Mouse (Mus musculus): ENCODE measurements around the gene Kif19a.

Kif19a gene

DNA sequence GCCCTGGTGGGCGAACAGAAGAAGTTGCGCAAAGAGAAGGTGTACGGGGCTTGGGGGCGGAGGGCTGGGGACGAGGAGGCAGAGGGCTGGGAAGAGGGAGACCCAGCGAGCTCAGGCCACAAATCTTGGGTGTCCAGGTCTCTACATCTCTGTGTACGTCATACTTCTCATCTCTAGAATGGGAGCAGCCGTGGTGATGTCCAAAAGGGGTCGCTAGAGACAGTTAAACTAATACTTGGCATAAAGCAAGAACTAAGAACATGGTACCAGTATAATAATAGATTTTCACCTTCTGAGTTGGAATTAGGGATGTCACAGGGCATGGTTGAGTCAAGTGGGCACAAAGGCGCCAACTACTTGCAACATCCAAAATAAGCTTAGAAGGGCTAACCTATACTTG, 20.7 kb downstream of the Kif19a start:
- DNase-seq (ENCODE audit: low spot score), result no peak

DNA sequence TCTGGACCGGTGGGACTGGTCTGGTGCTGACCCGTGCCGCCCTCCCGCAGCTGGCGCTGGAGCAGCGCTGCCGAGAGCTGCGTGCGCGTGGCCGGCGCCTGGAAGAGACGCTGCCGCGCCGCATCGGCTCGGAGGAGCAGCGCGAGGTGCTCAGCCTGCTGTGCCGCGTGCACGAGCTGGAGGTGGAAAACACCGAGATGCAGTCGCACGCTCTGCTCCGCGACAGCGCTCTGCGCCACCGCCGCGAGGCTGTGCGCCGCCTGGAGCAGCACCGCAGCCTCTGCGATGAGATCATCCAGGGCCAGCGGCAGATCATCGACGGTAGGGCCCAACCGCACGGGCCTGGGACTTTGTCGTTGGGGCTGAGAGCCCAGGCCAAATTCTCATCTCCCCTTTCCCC, 21.1 kb downstream of the Kif19a start:
- no peak for DNase-seq (ENCODE audit: low spot score)

DNA sequence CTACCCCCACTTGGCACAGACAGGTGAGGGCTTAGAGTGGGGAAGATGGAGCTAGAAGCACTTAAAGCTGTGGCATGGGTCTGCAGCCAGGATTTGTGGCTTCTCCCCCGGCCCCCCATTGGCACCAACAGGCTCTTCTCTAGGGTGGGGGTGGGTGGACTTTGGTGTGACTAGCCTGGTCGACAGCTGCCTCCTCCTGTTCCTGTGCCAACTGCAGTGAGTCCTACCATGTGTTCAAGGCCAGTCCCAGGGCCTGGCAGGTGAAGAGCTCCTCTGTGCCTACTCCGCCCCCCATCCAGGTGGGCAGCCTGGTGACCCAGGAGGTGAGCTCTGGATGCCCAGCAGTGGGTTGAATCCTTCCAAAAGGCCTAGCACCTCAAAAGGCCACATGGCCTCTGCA, 22.4 kb downstream of the Kif19a start:
- no peak for DNase-seq (ENCODE audit: low spot score)

DNA sequence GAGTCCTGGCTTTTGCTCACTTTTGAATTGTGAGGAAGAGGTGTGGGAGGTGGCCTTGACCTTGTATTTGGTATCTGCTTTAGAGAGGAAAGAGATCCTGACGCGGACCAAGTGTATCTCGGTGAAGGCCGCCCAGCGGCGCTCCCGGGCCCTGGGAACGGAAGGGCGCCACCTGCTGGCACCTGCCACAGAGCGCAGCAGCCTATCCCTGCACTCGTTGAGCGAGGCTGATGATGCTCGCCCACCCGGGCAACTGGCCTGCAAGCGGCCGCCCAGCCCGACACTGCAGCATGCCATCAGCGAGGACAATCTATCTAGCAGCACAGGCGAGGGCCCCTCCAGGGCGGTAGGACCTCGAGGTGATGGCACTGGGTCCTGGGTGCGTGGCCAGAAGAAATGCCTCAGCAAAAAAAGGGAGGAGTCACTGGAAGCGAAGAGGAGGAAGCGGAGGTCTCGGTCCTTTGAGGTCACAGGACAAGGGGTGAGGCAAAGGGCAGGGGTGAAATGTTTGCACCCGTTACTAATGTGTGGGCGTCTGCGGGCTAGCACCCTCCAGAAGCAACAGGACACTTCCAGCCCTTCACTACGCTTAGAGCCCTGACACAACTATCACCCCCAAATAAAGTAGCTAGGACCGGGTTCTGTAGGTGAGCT, 24.0 kb downstream of the Kif19a start:
- peak; percentile 78 for DNase-seq (ENCODE audit: low spot score)

DNA sequence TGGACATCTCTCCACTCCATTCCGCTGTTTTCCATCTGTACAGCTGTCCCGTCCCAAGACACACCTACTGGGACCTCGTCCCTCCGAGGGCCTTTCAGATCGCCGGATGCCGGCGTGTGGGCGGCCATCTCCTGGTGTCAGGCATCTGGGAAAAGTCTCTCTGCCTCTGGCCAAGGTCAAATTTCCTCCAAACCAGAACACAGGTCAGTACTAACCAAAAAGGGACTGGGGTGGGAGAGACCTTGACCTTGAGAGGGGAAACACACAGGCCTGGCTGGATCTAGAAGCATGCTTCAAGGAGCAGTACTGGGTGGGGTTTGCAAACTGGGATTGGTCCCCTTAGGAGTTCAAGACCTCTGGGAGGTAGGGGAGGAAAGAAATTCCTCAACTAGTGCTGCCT, 24.5 kb downstream of the Kif19a start:
- no peak for DNase-seq (ENCODE audit: low spot score)

DNA sequence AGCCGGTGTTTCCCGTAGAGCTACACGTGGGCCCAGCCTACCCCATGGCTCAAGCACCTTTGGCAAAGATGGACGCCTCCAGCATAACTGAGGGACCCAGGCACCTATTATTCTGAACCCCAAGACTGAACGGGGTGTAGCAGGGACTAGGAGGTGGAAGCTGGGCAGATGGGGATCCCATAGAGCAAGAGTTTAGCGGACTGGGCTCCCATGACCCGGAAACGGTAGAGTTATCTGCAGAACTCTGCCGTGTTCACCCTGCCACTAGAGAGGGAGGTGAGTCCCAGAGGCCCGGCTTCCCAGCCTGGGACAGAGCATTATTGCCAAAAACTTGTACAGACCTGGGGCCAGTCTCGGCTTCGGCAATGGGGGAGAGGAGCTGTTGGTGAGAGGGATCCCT, 25.0 kb downstream of the Kif19a start:
- no peak for DNase-seq (ENCODE audit: low spot score)

DNA sequence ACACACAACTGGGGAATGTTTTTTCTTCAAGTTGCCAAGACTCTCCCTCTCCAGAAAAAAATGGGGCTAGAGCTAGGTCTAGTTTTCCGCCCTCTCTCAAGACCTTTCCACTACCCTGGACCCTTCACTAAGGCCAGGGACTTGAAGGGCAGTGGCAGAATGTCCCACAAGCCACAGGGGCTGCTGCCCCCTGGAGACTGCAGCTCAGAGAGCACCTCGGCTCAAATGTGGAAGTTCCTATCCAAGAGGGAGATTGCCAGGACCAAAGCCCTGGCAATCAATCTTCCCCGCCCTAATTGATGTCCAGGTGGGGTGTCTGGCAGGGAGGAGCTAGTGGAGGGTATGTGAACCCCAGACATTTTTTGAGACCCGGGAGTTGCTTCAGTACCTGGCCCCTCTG, 25.7 kb downstream of the Kif19a start:
- no peak for DNase-seq (ENCODE audit: low spot score)

DNA sequence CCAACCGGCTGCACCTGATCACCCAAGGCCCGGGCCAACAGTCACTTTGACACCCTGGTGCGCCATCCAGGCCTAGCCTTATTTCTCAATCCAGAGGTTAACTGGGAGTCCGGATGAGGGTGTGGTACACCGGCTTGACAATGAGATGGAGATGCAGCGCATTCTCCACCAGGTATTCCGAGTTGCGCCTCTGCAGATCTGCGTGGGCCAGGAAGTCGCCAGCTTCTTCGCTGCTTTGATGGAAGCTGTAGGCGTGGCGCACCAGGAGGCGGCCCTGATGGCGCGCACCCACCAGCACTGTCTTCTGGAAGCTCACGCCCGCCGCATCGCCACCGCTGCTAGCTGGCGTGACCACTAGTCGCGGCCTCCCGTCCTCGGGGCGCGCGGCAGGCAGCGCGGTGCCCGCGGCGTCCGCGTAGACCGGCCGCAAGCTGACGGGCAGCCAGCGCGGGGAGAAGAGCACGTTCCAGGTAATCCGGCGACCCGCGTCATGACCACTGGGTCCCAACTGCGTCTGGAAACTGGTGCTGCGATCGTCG, 26.2 kb downstream of the Kif19a start:
- no peak for DNase-seq (ENCODE audit: low spot score)

DNA sequence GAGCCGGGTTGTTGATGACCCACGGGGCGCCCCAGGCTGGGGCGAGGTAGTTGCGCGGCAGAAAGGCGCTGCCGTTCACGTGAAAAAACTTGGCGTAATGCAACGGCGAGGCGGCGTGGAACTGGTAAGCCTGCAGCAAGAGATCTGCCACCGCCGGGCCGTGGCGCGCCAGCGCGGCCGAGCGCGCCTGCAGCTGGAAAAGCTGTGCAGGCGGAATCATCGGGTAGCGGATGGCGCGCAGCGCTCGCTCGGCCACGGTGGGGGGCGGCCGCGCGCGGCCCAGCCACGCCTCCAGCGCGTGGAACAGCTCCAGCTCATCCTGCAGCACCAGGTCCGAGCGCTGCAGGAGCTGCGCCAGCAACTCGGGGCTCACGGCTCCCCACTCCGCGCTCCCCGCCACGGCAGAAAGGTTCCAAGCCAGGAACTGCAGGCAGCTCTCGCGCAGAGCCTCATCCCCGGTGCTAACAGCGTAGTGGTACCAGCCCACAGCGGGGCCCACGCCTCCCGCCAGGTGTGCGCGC, 26.8 kb downstream of the Kif19a start:
- DNase-seq (ENCODE audit: low spot score), result no peak

DNA sequence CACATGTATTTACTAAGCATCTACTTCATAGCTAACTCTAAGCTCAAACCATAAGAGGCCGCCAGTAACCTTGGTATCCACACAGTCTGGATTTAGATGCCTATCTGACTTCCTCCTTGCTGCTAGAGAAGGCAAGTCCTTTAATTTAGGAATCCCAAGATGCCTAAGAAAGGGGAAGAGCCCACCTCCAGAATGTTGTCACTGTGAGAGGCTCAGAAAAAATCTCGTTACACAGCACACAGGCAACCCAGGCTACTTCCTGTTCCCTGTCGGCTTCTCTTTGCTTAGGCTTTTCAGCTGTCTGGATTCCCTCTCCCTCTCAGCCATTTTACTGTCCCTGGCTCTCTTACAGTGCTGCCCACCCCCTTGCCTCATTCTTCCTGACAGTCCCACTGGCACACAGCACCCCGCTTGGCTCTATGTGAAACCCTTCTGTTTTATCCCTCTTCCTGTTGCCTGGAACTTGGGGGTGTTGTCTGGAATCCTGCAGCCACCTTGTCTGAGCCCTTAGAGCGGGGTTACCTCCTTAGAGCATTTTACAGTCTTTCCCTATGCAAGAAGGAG, 27.8 kb downstream of the Kif19a start:
- DNase-seq (ENCODE audit: low spot score), result no peak

DNA sequence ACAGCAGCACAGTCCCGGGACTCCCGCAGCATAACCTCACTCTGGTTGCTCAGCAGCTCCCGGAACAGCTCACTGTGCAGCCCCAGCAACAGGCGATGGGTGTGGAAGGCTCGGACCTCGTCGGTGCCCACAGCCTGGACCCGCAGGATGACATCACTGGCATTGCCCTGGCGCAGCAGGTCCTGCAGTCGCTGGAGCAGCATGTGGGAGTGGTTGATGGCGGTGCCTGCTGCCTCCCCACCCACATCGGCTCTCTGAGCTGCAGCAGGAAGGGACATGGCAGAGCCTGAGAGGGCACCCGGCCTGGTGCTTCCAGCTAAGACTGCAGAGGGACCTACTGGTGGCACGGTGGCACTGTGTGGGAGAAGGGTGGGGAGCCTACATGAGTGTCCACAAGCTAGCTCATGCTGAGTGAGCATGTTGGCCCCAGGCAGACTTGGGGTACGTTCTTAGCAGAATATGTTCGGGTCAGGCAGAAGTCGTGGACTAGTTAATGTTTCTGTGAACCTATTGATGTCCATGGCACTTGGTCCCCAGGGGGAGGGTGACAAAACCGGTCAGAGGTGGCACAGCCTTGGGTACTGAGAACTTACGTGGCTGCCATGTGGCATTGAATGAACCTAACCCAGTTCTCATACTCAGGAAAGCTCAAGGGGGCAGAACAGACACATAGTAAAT, 28.8 kb downstream of the Kif19a start:
- DNase-seq (ENCODE audit: low spot score), result no peak

DNA sequence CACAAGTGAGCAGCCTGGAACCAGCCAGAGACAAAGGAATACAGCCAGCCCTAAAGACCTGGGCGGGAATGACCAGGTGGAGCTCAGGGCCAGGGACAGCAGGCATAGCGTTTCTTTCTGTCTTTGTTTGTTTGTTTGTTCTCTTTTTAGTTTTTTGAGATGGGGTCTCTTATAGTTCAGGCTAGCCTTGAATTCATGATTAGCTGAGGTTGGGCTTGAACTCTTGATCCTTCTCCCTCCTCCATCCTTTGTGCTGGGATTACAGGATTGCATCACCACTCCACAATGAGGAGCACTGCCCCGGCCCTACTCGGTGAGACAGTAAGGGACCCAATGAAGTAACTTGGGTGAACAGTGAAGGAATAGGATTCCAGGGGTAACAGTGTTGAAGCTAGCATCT, 29.5 kb downstream of the Kif19a start:
- DNase-seq (ENCODE audit: low spot score), result no peak

DNA sequence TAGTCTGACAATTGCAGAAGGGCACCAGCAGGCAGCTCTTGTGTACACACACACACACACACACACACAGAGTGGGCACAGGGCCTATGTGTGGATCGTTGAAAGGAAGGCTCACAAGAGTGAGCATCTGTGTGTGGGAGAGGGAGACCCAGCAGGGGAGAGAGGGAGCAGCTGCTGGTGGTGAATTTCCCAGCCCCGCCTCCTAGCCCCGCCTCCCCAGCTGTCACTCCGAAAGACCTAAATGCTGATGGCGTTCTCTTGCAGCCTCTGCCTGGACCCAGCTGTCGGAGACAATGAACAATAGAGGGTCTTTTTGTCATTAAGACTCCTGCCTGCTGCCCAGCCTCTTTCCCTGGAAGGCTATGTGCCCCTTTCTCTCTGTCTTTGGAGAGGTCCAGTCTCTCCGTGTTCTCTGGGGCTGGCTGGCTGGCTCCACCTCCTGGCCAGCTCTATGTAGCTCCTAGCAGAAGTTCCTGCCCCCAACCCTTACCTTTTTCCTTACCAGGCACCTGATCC, 30.1 kb downstream of the Kif19a start:
- peak; percentile 37 for DNase-seq (ENCODE audit: low spot score)

DNA sequence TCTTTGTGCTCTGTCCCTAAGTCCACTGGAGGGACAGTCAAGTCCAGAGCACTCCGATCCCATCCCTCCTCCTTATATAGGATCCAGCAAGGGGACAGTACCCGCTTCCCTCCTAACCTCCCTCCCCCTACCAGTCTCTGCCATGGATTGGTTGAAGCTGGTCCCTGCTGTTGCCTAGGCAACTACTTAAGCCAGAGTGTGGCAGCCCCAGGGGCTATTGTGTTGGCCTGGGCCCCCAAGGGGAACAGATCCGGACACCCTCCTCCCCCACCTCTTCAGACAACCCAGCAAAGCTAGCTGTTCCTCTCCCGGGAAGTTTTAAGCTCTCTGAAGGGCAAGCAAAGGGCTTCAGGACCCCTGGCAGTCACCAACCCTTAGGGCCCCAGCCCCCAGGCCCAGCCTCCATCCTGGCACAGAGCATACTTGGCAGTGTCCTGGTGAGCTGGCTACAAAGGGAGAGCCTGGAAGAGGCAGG, 30.7 kb downstream of the Kif19a start, which contains the start of gene Btbd17:
Gene Btbd17, minus strand, starts transcription at position 98 of the 475 bp plus-strand sequence.
- DNase-seq (ENCODE audit: low spot score), result no peak

DNA sequence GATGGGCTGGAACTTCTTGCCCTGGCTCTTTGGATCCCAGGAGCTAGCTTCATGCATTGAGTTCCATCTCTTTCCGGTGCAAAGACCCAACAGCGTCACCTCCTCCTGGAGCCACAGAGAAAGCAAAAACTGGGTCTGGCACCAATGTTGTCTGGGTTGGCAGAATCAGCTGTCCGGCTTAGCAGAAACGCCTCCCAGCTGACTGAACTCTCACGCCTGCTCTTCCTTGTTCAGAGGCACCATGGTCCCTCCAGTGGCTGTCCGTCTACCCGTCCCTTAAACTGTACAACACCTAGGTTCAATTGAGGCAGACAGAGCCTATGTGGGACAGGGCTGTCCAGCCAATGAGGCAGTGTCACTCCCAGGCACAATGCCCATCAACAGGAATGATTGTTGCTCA, 32.0 kb downstream of the Kif19a start:
- no peak for DNase-seq (ENCODE audit: low spot score)

DNA sequence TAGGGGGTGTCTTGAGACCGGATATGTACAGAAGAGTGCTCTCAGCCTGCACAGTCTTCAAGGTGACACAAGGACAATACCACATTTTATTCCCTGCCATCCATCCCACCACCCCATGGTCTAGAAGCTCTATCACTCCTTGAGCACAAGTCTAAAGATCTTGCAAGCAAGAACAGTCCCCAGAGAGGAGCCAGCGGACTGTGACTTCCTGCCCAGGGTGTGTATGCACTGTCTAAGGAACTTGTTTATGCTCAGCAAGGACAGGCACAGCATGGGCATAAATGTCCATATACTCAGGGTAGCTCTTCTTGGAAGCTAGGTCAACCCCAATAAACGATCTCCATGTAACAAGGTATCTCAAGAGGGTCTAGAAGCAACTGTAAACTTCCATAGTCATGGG, 32.8 kb downstream of the Kif19a start:
- DNase-seq (ENCODE audit: low spot score), result no peak

DNA sequence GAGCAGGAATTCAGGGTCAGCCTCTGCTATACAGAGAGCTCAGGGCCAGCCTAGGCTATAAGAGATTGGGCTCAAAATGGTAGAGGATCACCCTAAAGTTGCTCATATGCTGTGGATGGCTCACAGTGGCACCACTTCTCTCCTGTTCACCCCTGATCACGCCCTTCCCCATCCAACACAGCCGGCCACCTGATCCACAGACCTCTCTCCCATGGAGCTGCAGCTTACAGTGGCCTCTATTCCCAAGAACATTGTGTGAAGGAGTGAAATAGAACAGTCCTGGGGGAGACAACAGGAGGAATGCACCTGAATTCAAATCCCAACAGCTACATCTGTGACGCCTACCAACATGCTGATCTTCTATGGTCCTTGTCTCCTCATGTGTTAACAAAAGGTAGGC, 33.4 kb downstream of the Kif19a start, which contains the start of gene Gpr142:
Gene Gpr142, plus strand, starts transcription at position 301 of the 400 bp plus-strand sequence.
- no peak for DNase-seq (ENCODE audit: low spot score)

DNA sequence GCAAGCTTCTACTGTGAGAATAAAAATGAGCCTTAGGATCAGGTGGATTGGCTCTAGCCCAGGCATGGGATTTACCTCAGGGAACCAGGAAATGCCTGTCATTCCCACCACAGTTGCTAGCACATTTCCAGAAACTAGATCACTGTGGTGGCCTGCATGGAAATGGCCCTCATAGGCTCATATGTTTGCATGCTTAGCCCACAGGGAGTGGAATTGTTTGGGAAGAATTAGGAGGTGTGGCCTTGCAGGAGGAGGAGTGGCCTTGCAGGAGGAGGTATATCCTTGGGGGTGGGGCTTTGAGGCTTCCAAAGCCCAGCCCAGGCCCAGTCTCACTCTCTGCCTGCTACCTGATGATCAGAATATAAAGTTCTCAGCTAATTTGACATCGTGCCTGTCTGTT, 36.7 kb downstream of the Kif19a start:
- no peak for DNase-seq (ENCODE audit: low spot score)

DNA sequence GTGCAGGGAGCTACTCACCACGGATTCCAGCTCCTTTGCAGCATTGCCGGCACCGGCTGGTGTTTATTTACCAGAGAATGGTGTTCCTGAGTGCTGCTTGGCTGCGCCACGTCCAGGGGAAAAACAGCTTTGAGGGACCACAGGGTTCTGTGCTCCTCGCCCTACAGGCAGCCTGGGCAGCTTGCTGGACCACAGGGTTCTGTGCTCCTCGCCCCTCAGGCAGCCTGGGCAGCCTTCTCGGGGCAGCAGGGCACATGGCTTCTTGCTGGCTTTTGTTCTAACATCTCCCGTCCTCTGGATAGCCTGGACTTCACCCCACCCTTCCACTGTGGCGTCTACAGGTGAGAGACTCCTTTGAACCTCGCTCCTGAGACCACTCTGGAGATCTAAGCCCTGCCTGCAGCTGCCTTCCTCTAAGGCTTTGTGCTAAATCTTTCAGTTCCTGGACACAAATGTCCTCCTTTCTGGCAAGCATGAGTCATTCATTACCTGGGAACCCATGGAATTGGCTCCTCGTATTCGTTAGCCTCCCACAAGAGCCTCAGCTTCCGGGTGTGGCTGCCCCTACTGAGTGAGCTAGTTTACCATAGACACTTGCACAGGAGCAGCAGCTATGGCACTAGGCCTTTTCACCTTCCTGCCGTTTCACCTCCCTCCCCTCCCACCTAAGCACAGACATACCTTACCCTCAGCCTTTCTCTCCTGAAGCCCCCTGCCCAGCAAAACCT, 37.5 kb downstream of the Kif19a start:
- no peak for DNase-seq (ENCODE audit: low spot score)

DNA sequence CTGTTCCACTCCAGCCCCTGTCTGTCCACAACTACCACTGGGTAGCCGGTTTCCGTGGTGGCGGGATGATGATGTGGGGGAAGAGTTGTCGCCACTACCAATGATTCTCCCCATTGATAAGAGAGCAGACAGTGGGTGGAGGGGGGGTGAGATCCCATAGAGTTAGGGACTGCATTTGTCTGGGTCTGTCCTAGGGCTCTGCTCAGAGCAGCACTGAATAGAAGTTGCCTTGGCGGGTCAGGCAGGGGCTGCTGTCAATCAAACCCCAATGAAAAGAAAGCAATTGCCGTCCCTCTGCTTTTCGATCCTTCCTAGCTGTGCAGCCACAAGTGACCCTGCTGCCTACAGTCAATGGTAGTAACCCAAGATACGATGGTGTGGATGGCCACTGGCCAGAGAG, 38.8 kb downstream of the Kif19a start:
- DNase-seq (ENCODE audit: low spot score), result no peak

DNA sequence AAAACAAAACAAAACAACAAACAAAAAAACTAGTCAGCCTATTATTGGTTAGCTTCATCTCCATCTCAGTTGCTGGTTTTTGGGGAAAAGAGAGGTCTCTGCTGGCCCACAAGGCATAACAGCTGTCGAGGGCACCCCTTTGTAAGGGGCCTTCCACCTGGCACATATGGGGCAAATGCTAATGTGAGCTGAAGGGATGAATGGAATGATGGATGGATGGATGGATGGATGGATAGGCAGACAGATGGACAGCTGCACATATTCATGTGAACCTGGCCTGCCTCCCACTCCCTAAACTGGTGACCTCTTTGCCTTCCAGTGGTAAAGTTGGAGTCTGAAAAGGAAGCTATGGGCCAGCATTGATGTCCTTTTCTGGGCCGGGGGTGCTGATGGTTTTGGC, 41.8 kb downstream of the Kif19a start:
- no peak for DNase-seq (ENCODE audit: low spot score)

Measured in ovary, postnatal 10 days (tissue).